Mouse (Mus musculus): Measurements from ENCODE around the gene Gm21627. TPM values are rescaled to one million over a fixed set of nuclear protein-coding genes. Genes with fewer than 3 reads are reported as not detected.
"Not testable (repeated sequence)": the region's sequence is repeated elsewhere in the genome, so short reads cannot be mapped to it uniquely, and the experiment has no call there.

Gm21627 gene
- not detected in 2 replicates for total RNA-seq (2014; fragmentation: Nextera tagmentation)
- total RNA-seq (2017), result not detected in 2 replicates
- not detected in 2 replicates for polyA plus RNA-seq (2012)

GRCm38 (mm10) chrY:63228127-63228526, at the start of gene Gm21627:
Gene Gm21627, plus strand, starts transcription at chrY:63228427.
- not testable (repeated sequence) for H3K9me3 ChIP-seq (replicated peaks); ATAC-seq (ENCODE audit: extremely low read depth, insufficient number of reproducible peaks, low FRiP score, poor library complexity, severe bottlenecking); DNase-seq (ENCODE audit: low spot score); H3K4me3 ChIP-seq (ENCODE audit: low read depth, low read length); H3K36me3 ChIP-seq (replicated peaks); H3K27me3 ChIP-seq (ENCODE audit: insufficient read depth, low read length); H3K4me1 ChIP-seq (ENCODE audit: insufficient read depth, low read depth, low read length)
